Mouse (Mus musculus) stomach, postnatal 0 days (tissue): ENCODE measurements around the gene Smim24. TPM values are rescaled to one million over a fixed set of nuclear protein-coding genes. Genes with fewer than 3 reads are reported as not detected.

Experiments used
- ATAC-seq: fragments of 200-750 bp; cut with Nextera tagmentation; 2 replicates; pipeline ENCODE4 v1.8.0; 2017; ENCODE audit not compliant: low FRiP score, low TSS enrichment
- DNase-seq: peaks from one replicate; pipeline ENCODE4 v3.0.0-alpha.2; 2016; ENCODE audit warnings: low spot score
- H3K27ac ChIP-seq: fragments of 300-500 bp; sonication (generic); replicated peaks from 2 replicates; pipeline ENCODE4 v1.5.1; 2014; ENCODE audit warnings: mild to moderate bottlenecking, control low read depth
- H3K27me3 ChIP-seq: fragments of 300-500 bp; sonication (generic); 2 replicates; pipeline ENCODE4 v1.6.1; 2014; ENCODE audit warnings: low read length; ENCODE audit not compliant: control insufficient read depth, insufficient read depth
- H3K36me3 ChIP-seq: fragments of 300-500 bp; sonication (generic); 2 replicates; pipeline ENCODE4 v1.6.1; 2014; ENCODE audit warnings: low read length, mixed read lengths; ENCODE audit not compliant: control insufficient read depth, insufficient read depth
- H3K4me1 ChIP-seq: fragments of 300-500 bp; sonication (generic); replicated peaks from 2 replicates; pipeline ENCODE4 v1.6.1; 2014; ENCODE audit warnings: antibody characterized with exemption; ENCODE audit not compliant: control insufficient read depth, insufficient read depth
- H3K4me2 ChIP-seq: fragments of 300-500 bp; sonication (generic); replicated peaks from 2 replicates; pipeline ENCODE4 v1.6.1; 2014; ENCODE audit warnings: low read depth, mild to moderate bottlenecking, control low read depth, moderate library complexity
- H3K4me3 ChIP-seq: fragments of 300-500 bp; sonication (generic); 2 replicates; pipeline ENCODE4 v1.5.1; 2014; ENCODE audit warnings: low read depth, low read length, control low read depth
- H3K9ac ChIP-seq: fragments of 300-500 bp; sonication (generic); 2 replicates; pipeline ENCODE4 v1.6.1; 2014; ENCODE audit warnings: mild to moderate bottlenecking, low read length, control low read depth, mixed read lengths
- H3K9me3 ChIP-seq: fragments of 300-500 bp; sonication (generic); 2 replicates; pipeline ENCODE4 v1.6.1; 2016; ENCODE audit warnings: low read length; ENCODE audit not compliant: control insufficient read depth
- CTCF ChIP-seq: IDR thresholded peaks from 2 replicates; pipeline ENCODE4 v1.5.1; 2016; ENCODE audit warnings: antibody characterized with exemption, low read depth, mild to moderate bottlenecking, moderate library complexity
- EP300 ChIP-seq: optimal IDR thresholded peaks from 2 replicates; pipeline ENCODE3; 2016; ENCODE audit warnings: antibody characterized with exemption
- WGBS: fragments of 180-500 bp; shearing (Covaris S2); extraction: QIAGEN DNeasy Blood & Tissue Kit; methylation state at CpG from one replicate; pipeline ENCODE4 v1.1.7; 2014; 5-methylcytosine and 5-hydroxymethylcytosine counted together
- polyA plus RNA-seq: library from polyadenylated mRNA; unstranded; fragments of >200 nt; fragmentation: Nextera tagmentation; extraction: Ambion mirVana; gene quantifications from 2 replicates; pipeline ENCODE4 v1.2.1, GENCODE M21; 2015

The Smim24 gene
- polyA plus RNA-seq, 1 experiment from 2014 or later, result 205 TPM

- Histone ChIP-seq H3K36me3 (no peaks in the 10 kb centered on the region), H3K4me3 (peak overlapping the region; percentile 71), H3K27me3 (no peaks in the 10 kb centered on the region), H3K9me3 (no peaks in the 10 kb centered on the region), H3K4me2 (peak overlapping the region; percentile 90), H3K9ac (peak overlapping the region; percentile 82), H3K4me1 (peaks cover 5% of the 10 kb centered on the region), H3K27ac (peak overlapping the region; percentile 91)
- TF ChIP-seq EP300, result no peak
- TF ChIP-seq CTCF, result no peak
- no peak for DNase-seq
- WGBS, result 0% methylated on average over 27 of the region's 29 CpGs
- no peak; the same call in 1 of the 2 replicates for ATAC-seq
Observed at GRCm38 (mm10) chr10:81349961-81350350, 42.9 kb upstream of the Smim24 start.

GRCm38 (mm10) chr10:81350351-81351063, 42.3 kb upstream of the Smim24 start, which contains the start of gene Hmg20b:
Gene Hmg20b (minus strand): TSS chr10:81350480.
- Histone ChIP-seq H3K4me3 (peak within 1 kb of the TSS; percentile 71), H3K27me3 (no peaks in the 10 kb centered on the region), H3K27ac (peak within 1 kb of the TSS; percentile 91), H3K36me3 (no peaks in the 10 kb centered on the region), H3K9me3 (no peaks in the 10 kb centered on the region), H3K9ac (peak within 1 kb of the TSS; percentile 82), H3K4me2 (peak within 1 kb of the TSS; percentile 90), H3K4me1 (peaks cover 5% of the 10 kb centered on the region)
- under 1% methylated on average over 49 of the region's 54 CpGs for WGBS
- TF ChIP-seq CTCF, result peak; percentile 91
- TF ChIP-seq EP300, result no peak
- DNase-seq (peak; percentile 99), ATAC-seq (peak; percentile 93)

- Histone ChIP-seq H3K36me3 (no peaks in the 10 kb centered on the region), H3K9ac (no peak overlapping the region), H3K4me3 (no peak overlapping the region), H3K4me2 (no peak overlapping the region), H3K9me3 (no peaks in the 10 kb centered on the region), H3K4me1 (peaks cover 7% of the 10 kb centered on the region), H3K27ac (no peak overlapping the region), H3K27me3 (no peaks in the 10 kb centered on the region)
- no peak for TF ChIP-seq EP300
- no peak for TF ChIP-seq CTCF
- DNase-seq (peak; percentile 61), ATAC-seq (no peak)
- WGBS, result 17% methylated on average over 9 of the region's 9 CpGs
Observed at GRCm38 (mm10) chr10:81351678-81352291, 41.1 kb upstream of the Smim24 start.

- H3K4me2 ChIP-seq, result no peak overlapping the region
- DNase-seq (no peak), ATAC-seq (no peak)
- peaks cover 4% of the 10 kb centered on the region for H3K4me1 ChIP-seq
- H3K36me3 ChIP-seq, result no peaks in the 10 kb centered on the region
- H3K9ac ChIP-seq, result no peak overlapping the region
- no peaks in the 10 kb centered on the region for H3K27me3 ChIP-seq
- no peak overlapping the region for H3K4me3 ChIP-seq
- TF ChIP-seq CTCF, result no peak
- TF ChIP-seq EP300, result no peak
- 69% methylated on average over 9 of the region's 9 CpGs for WGBS
- no peaks in the 10 kb centered on the region for H3K9me3 ChIP-seq
- H3K27ac ChIP-seq, result no peak overlapping the region
Observed at GRCm38 (mm10) chr10:81354738-81355477, 37.9 kb upstream of the Smim24 start.

- WGBS, result 89% methylated on average over 4 of the region's 4 CpGs
Observed at GRCm38 (mm10) chr10:81355533-81355932, 37.3 kb upstream of the Smim24 start.

More at GRCm38 (mm10) chr10:81355533-81355932, 37.3 kb upstream of the Smim24 start:
- ATAC-seq (no peak), DNase-seq (no peak)
- no peak overlapping the region for H3K4me2 ChIP-seq
- no peaks in the 10 kb centered on the region for H3K36me3 ChIP-seq
- H3K9ac ChIP-seq, result no peak overlapping the region
- no peak overlapping the region for H3K4me3 ChIP-seq
- TF ChIP-seq CTCF (no peak), EP300 (no peak)
- no peaks in the 10 kb centered on the region for H3K27me3 ChIP-seq
- H3K9me3 ChIP-seq, result no peaks in the 10 kb centered on the region
- peaks cover 4% of the 10 kb centered on the region for H3K4me1 ChIP-seq
- no peak overlapping the region for H3K27ac ChIP-seq
